10 mouse cellular contexts compared by ENCODE assay signal in the genomic region with DNA sequence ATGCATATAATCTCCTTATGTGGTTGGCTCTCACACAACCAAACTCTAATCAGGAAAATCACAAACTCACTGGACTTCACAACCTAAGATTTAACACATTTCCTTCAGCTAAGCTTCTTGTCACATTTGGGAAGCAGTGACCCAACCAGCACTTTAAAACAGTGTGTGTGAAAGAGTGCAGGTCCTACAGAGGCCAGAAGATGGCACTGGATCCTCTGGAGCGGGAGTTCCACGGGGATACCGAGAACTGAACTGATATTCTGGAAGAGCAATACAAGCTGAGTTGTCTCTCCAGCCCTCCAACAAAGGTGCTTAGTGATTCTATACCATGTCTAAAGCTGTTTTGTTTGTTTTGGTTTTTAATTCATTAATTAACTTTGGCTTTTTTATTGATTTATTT. TPM values are rescaled to one million over a fixed set of nuclear protein-coding genes. Genes with fewer than 3 reads are reported as not detected.
A peak's percentile ranks its signal among the peaks of the same experiment; 100 is the strongest.
DNase-seq lines count a peak whose midpoint lies in the region; ATAC-seq and TF ChIP-seq lines count a peak whose summit lies in the region.
"Had no signal": no experiment of that assay in that cellular context is flagged by ENCODE, and none has a peak within 500 bp of the region (broad histone marks: within the 10 kb centered on the region; RNA-seq: fewer than 3 reads in every experiment).

No protein-coding gene starts in this region.

- H3K4me1 ChIP-seq in forebrain, embryonic 14.5 days (ENCODE audit: control insufficient read depth, insufficient read depth, low read length), result no peaks in the 10 kb centered on the region
- H3K4me1 ChIP-seq in forebrain, embryonic 13.5 days, result no peaks in the 10 kb centered on the region
- H3K4me1 ChIP-seq in thymus, adult 2 months (replicated peaks; ENCODE audit: control insufficient read depth, insufficient read depth, low read length), result no peaks in the 10 kb centered on the region
- H3K4me1 ChIP-seq: forebrain, embryonic 15.5 days; midbrain, embryonic 12.5 days had no signal

- 69% methylated on average over 3 of the region's 3 CpGs for WGBS in forebrain, embryonic 14.5 days
- WGBS in forebrain, embryonic 13.5 days, result 67% methylated on average over 3 of the region's 3 CpGs
- 90% methylated on average over 3 of the region's 3 CpGs for WGBS in thymus, adult 2 months

- DNase-seq in forebrain, embryonic 14.5 days (ENCODE audit: low spot score), result peak; percentile 33
- DNase-seq in thymus, adult 2 months, result peak; percentile 26
- no peak for DNase-seq in thymus, adult 18-20 months
- DNase-seq in embryo, embryonic 10.5 days (ENCODE audit: low spot score), result peak; percentile 48
- peak; percentile 39 for DNase-seq in thymus, postnatal 25 days
- no peak for DNase-seq in urinary bladder, postnatal 10 days (ENCODE audit: low spot score)
- DNase-seq in right cerebral cortex, adult 18-20 months, result no peak

- no peak overlapping the region for H3K4me2 ChIP-seq in forebrain, embryonic 14.5 days (ENCODE audit: low read length)
- no peak overlapping the region for H3K4me2 ChIP-seq in forebrain, embryonic 13.5 days
- H3K4me2 ChIP-seq: forebrain, embryonic 15.5 days; midbrain, embryonic 12.5 days had no signal

- no peaks in the 10 kb centered on the region for H3K27me3 ChIP-seq in forebrain, embryonic 14.5 days (replicated peaks; ENCODE audit: control insufficient read depth, insufficient read depth, low read length)
- H3K27me3 ChIP-seq in forebrain, embryonic 13.5 days, result no peaks in the 10 kb centered on the region
- no peaks in the 10 kb centered on the region for H3K27me3 ChIP-seq in thymus, adult 2 months (ENCODE audit: control insufficient read depth, insufficient read depth, low read length)
- H3K27me3 ChIP-seq: forebrain, embryonic 15.5 days; midbrain, embryonic 12.5 days had no signal

- no peak for TF ChIP-seq POLR2A in thymus, adult 2 months (IDR thresholded peaks at IDR 0.05; ENCODE audit: control insufficient read depth, extremely low read depth, insufficient read depth, low read length, poor library complexity)

- no peak for ATAC-seq in forebrain, embryonic 14.5 days
- ATAC-seq in forebrain, embryonic 13.5 days, result no peak
- ATAC-seq: forebrain, embryonic 15.5 days had no signal

- H3K27ac ChIP-seq in forebrain, embryonic 14.5 days (ENCODE audit: low read depth, low read length), result no peak overlapping the region
- H3K27ac ChIP-seq in forebrain, embryonic 13.5 days, result no peak overlapping the region
- H3K27ac ChIP-seq in thymus, adult 2 months (ENCODE audit: control insufficient read depth, insufficient read depth, low read length), result no peak overlapping the region
- H3K27ac ChIP-seq: forebrain, embryonic 15.5 days; midbrain, embryonic 12.5 days had no signal

- H3K36me3 ChIP-seq in forebrain, embryonic 14.5 days (ENCODE audit: control insufficient read depth, insufficient read depth, low read length), result peaks cover 32% of the 10 kb centered on the region
- H3K36me3 ChIP-seq in forebrain, embryonic 13.5 days (ENCODE audit: poor library complexity, severe bottlenecking), result peaks cover 39% of the 10 kb centered on the region
- H3K36me3 ChIP-seq in thymus, adult 2 months (ENCODE audit: control insufficient read depth, insufficient read depth, low read length), result peaks cover 27% of the 10 kb centered on the region

- H3K9me3 ChIP-seq in forebrain, embryonic 14.5 days (replicated peaks; ENCODE audit: control insufficient read depth, low read length), result no peaks in the 10 kb centered on the region
- H3K9me3 ChIP-seq in forebrain, embryonic 13.5 days (replicated peaks), result no peaks in the 10 kb centered on the region
- H3K9me3 ChIP-seq: forebrain, embryonic 15.5 days; midbrain, embryonic 12.5 days had no signal

- H3K9ac ChIP-seq in forebrain, embryonic 14.5 days (ENCODE audit: low read length), result no peak overlapping the region
- no peak overlapping the region for H3K9ac ChIP-seq in forebrain, embryonic 13.5 days
- H3K9ac ChIP-seq: forebrain, embryonic 15.5 days; midbrain, embryonic 12.5 days had no signal

- H3K4me3 ChIP-seq in forebrain, embryonic 14.5 days (ENCODE audit: low read depth, low read length), result no peak overlapping the region
- no peak overlapping the region for H3K4me3 ChIP-seq in forebrain, embryonic 13.5 days
- no peak overlapping the region for H3K4me3 ChIP-seq in thymus, adult 2 months (ENCODE audit: control insufficient read depth, insufficient read depth, low read length)
- H3K4me3 ChIP-seq: forebrain, embryonic 15.5 days; midbrain, embryonic 12.5 days had no signal

- TF ChIP-seq CTCF in thymus, adult 2 months (IDR thresholded peaks at IDR 0.05; ENCODE audit: borderline replicate concordance, control insufficient read depth, extremely low read depth, insufficient read depth, low read length, poor library complexity), result no peak

RNA-seq across cellular contexts. Expression of gene Fastkd5, which starts 16.7 kb away (rescaled TPM):
- polyA plus RNA-seq in forebrain, embryonic 14.5 days (2014; fragmentation: Nextera tagmentation; extraction: Ambion mirVana), result 14.0 and 15.9 TPM in 2 replicates
- 14.7 and 14.8 TPM in 2 replicates for polyA plus RNA-seq in forebrain, embryonic 13.5 days (2015; fragmentation: Nextera tagmentation; extraction: Ambion mirVana)
- polyA plus RNA-seq in thymus, adult 2 months (2012; rRNA removed), result 3.7 and 4.3 TPM in 2 replicates

RNA-seq across cellular contexts. Expression of gene Ubox5, which starts 16.7 kb away (rescaled TPM):
- 13.0 and 14.9 TPM in 2 replicates for polyA plus RNA-seq in forebrain, embryonic 14.5 days (2014; fragmentation: Nextera tagmentation; extraction: Ambion mirVana)
- polyA plus RNA-seq in forebrain, embryonic 13.5 days (2015; fragmentation: Nextera tagmentation; extraction: Ambion mirVana), result 13.0 and 15.5 TPM in 2 replicates
- 10.7 and 11.8 TPM in 2 replicates for polyA plus RNA-seq in thymus, adult 2 months (2012; rRNA removed)

RNA-seq across cellular contexts. Expression of gene Lzts3, which starts 29.5 kb away (rescaled TPM):
- polyA plus RNA-seq in forebrain, embryonic 14.5 days (2014; fragmentation: Nextera tagmentation; extraction: Ambion mirVana), result 1.6 and 2.5 TPM in 2 replicates
- 5.0 and 5.8 TPM in 2 replicates for polyA plus RNA-seq in forebrain, embryonic 13.5 days (2015; fragmentation: Nextera tagmentation; extraction: Ambion mirVana)
- polyA plus RNA-seq in thymus, adult 2 months (2012; rRNA removed), result 7.6 and 9.2 TPM in 2 replicates

RNA-seq across cellular contexts. Expression of gene Avp, which starts 30.7 kb away (rescaled TPM):
- 17.7 and 27.0 TPM in 2 replicates for polyA plus RNA-seq in forebrain, embryonic 14.5 days (2014; fragmentation: Nextera tagmentation; extraction: Ambion mirVana)
- 1.2 and 1.8 TPM in 2 replicates for polyA plus RNA-seq in forebrain, embryonic 13.5 days (2015; fragmentation: Nextera tagmentation; extraction: Ambion mirVana)
- 1.9 and 2.9 TPM in 2 replicates for polyA plus RNA-seq in thymus, adult 2 months (2012; rRNA removed)
- polyA plus RNA-seq: midbrain, embryonic 12.5 days had no signal

RNA-seq across cellular contexts. Expression of gene Oxt, which starts 37.1 kb away (rescaled TPM):
- polyA plus RNA-seq in forebrain, embryonic 14.5 days (2014; fragmentation: Nextera tagmentation; extraction: Ambion mirVana), result 0.66 TPM in 1 of 2 replicates, not detected in the other
- polyA plus RNA-seq in forebrain, embryonic 13.5 days (2015; fragmentation: Nextera tagmentation; extraction: Ambion mirVana), result not detected in 2 replicates
- polyA plus RNA-seq in thymus, adult 2 months (2012; rRNA removed), result 2.3 and 3.9 TPM in 2 replicates
- polyA plus RNA-seq: midbrain, embryonic 12.5 days had no signal

Comparison
In these comparisons a context has a peak if more than half of its experiments do, and no peak if none do; other contexts are left out.
1. DNase-seq: peak in forebrain, embryonic 14.5 days (single experiment), thymus, adult 2 months (single experiment), embryo, embryonic 10.5 days (single experiment) and thymus, postnatal 25 days (single experiment); none in thymus, adult 18-20 months (0 of 2), urinary bladder, postnatal 10 days (single experiment) and right cerebral cortex, adult 18-20 months (single experiment).